Mouse (Mus musculus): ENCODE measurements around the gene Kiss1. TPM values are rescaled to one million over a fixed set of nuclear protein-coding genes. Genes with fewer than 3 reads are reported as not detected.

The Kiss1 gene
- polyA plus RNA-seq, 1 experiment from 2014 or later: 7.7 TPM

GRCm38 (mm10) chr1:133296376-133296775 is 25.3 kb upstream of the Kiss1 start:
- Histone ChIP-seq H3K27ac (peak overlapping the region; percentile 26; the same call in 1 of the 2 replicates), H3K9ac (no peak overlapping the region), H3K4me2 (no peak overlapping the region), H3K4me1 (peaks cover 11% of the 10 kb centered on the region), H3K36me3 (no peaks in the 10 kb centered on the region), H3K27me3 (0 out of 2 replicates have a peak, but pooled peaks cover 13% of the 10 kb centered on the region), H3K4me3 (no peak overlapping the region), H3K9me3 (no peaks in the 10 kb centered on the region)
- 59% methylated on average over 9 of the region's 9 CpGs for WGBS
- ATAC-seq (ENCODE audit: borderline replicate concordance, extremely low read depth, low FRiP score, low TSS enrichment): peak; percentile 61

GRCm38 (mm10) chr1:133298816-133299215 is 22.9 kb upstream of the Kiss1 start:
- no peak overlapping the region for H3K9ac ChIP-seq
- H3K4me1 ChIP-seq: peaks cover 33% of the 10 kb centered on the region
- WGBS: 57% methylated on average over 14 of the region's 14 CpGs
- ATAC-seq (ENCODE audit: borderline replicate concordance, extremely low read depth, low FRiP score, low TSS enrichment): no peak
- H3K9me3 ChIP-seq: no peaks in the 10 kb centered on the region
- no peak overlapping the region for H3K27ac ChIP-seq
- H3K4me2 ChIP-seq: no peak overlapping the region
- H3K36me3 ChIP-seq: no peaks in the 10 kb centered on the region
- no peak overlapping the region for H3K4me3 ChIP-seq
- H3K27me3 ChIP-seq: 0 out of 2 replicates have a peak, but pooled peaks cover 13% of the 10 kb centered on the region

DNA sequence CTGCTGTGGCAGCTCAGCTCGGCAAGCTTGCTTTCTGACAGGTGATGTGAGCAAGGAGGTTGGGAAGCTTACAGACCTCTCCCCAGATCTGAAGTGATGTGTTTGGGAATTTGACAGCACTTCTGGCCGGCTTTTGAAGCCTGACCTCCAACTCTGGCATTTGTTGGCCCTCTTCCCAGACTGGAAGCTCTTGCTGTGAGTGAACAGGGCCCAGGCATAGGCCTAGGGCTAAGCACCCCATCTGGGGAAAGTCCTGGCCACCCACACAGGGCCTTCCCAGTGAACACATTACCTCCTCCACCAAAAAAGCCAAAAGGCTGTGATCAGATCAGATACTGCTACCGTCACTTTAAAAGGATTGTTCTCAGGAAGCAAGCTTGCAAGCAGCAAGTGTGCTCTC is 19.1 kb upstream of the Kiss1 start:
- 0 out of 2 replicates have a peak, but pooled peaks cover 13% of the 10 kb centered on the region for H3K27me3 ChIP-seq
- H3K4me3 ChIP-seq: no peak overlapping the region
- H3K4me1 ChIP-seq: peaks cover 26% of the 10 kb centered on the region
- peak overlapping the region; percentile 88 for H3K27ac ChIP-seq
- 11% methylated on average over 3 of the region's 3 CpGs for WGBS
- H3K9ac ChIP-seq: no peak overlapping the region
- H3K4me2 ChIP-seq: no peak overlapping the region
- peak; percentile 87 for ATAC-seq (ENCODE audit: borderline replicate concordance, extremely low read depth, low FRiP score, low TSS enrichment)
- H3K36me3 ChIP-seq: no peaks in the 10 kb centered on the region
- no peaks in the 10 kb centered on the region for H3K9me3 ChIP-seq

- H3K27ac ChIP-seq: no peak overlapping the region
- no peak overlapping the region for H3K4me3 ChIP-seq
- H3K36me3 ChIP-seq: no peaks in the 10 kb centered on the region
- peaks cover 35% of the 10 kb centered on the region for H3K4me1 ChIP-seq
- 5% methylated on average over 4 of the region's 4 CpGs for WGBS
- H3K4me2 ChIP-seq: no peak overlapping the region
- H3K9me3 ChIP-seq: no peaks in the 10 kb centered on the region
- no peak overlapping the region for H3K9ac ChIP-seq
- ATAC-seq (ENCODE audit: borderline replicate concordance, extremely low read depth, low FRiP score, low TSS enrichment): no peak
- no peaks in the 10 kb centered on the region for H3K27me3 ChIP-seq
Measured at GRCm38 (mm10) chr1:133306842-133307241, 14.8 kb upstream of the Kiss1 start.

DNA sequence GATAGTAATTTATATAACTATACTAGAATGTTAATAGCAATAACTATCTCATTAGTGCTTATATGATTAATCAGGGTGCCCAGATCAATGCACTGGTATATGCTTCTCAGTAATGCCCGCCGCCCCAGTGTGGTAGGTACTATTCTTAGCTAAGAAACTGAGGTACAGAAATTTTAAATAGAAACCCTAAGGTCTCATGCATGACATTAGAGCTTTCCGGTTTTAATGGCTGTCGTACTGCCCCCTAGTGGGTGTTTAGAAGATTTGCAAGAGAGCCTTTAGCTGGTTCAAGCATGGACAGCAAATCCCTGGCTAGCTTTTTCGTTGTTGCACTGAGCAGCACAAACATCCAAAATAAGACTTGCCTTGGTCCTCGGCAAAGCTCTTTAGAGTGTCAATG is 14.4 kb upstream of the Kiss1 start:
- Histone ChIP-seq H3K27ac (no peak overlapping the region), H3K27me3 (no peaks in the 10 kb centered on the region), H3K36me3 (no peaks in the 10 kb centered on the region), H3K4me2 (no peak overlapping the region), H3K4me1 (peaks cover 33% of the 10 kb centered on the region), H3K9me3 (no peaks in the 10 kb centered on the region), H3K4me3 (no peak overlapping the region), H3K9ac (no peak overlapping the region)
- no peak for ATAC-seq (ENCODE audit: borderline replicate concordance, extremely low read depth, low FRiP score, low TSS enrichment)
- 12% methylated on average over 6 of the region's 6 CpGs for WGBS

- ATAC-seq (ENCODE audit: borderline replicate concordance, extremely low read depth, low FRiP score, low TSS enrichment): no peak
- Histone ChIP-seq H3K27ac (no peak within 1 kb of the TSS), H3K9me3 (no peaks in the 10 kb centered on the region), H3K9ac (no peak within 1 kb of the TSS), H3K4me1 (peaks cover 18% of the 10 kb centered on the region), H3K36me3 (no peaks in the 10 kb centered on the region), H3K4me3 (no peak within 1 kb of the TSS), H3K4me2 (peak within 1 kb of the TSS; percentile 12), H3K27me3 (no peaks in the 10 kb centered on the region)
- WGBS: 44% methylated on average over 14 of the region's 14 CpGs
Measured at GRCm38 (mm10) chr1:133309652-133310267, 11.9 kb upstream of the Kiss1 start, which contains the start of gene Golt1a. Golt1a (plus strand) TSS chr1:133309800.

GRCm38 (mm10) chr1:133311240-133311639 is 10.4 kb upstream of the Kiss1 start:
- H3K27ac ChIP-seq: 0 out of 2 replicates have a peak overlapping the region, but pooled peaks have one; percentile 54
- H3K27me3 ChIP-seq: no peaks in the 10 kb centered on the region
- ATAC-seq (ENCODE audit: borderline replicate concordance, extremely low read depth, low FRiP score, low TSS enrichment): 0 out of 2 replicates have a peak, but pooled peaks have one; percentile 2
- H3K4me3 ChIP-seq: no peak overlapping the region
- peaks cover 18% of the 10 kb centered on the region for H3K4me1 ChIP-seq
- 68% methylated on average over 4 of the region's 4 CpGs for WGBS
- H3K9ac ChIP-seq: no peak overlapping the region
- H3K9me3 ChIP-seq: no peaks in the 10 kb centered on the region
- H3K36me3 ChIP-seq: no peaks in the 10 kb centered on the region
- no peak overlapping the region for H3K4me2 ChIP-seq

DNA sequence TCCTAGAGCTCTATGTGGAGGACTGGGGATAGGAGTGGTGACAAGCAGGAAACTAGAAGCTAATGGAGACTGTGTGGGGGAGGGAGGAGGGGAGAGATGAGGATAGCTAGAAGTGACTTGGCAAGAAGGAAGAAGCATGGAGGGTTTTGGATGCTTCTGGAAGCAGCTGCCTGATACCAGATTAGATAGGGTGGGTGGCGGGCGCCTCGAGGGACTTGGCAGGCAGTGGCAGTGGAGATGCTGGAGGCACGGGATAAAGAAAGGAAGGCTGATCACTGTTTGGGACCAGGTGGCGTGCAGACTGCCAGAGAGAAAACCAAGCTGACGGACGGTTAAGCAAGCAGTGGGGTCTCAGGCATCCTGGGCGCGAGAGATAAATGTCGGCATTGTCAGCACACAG is 9.7 kb upstream of the Kiss1 start:
- Histone ChIP-seq H3K27me3 (no peaks in the 10 kb centered on the region), H3K9me3 (no peaks in the 10 kb centered on the region), H3K4me3 (no peak overlapping the region), H3K36me3 (no peaks in the 10 kb centered on the region), H3K27ac (peak overlapping the region; percentile 54; the same call in 1 of the 2 replicates), H3K9ac (no peak overlapping the region), H3K4me1 (peaks cover 17% of the 10 kb centered on the region), H3K4me2 (peak overlapping the region; percentile 22)
- ATAC-seq (ENCODE audit: borderline replicate concordance, extremely low read depth, low FRiP score, low TSS enrichment): peak; percentile 58; the same call in 1 of the 2 replicates
- WGBS: 13% methylated on average over 10 of the region's 10 CpGs

DNA sequence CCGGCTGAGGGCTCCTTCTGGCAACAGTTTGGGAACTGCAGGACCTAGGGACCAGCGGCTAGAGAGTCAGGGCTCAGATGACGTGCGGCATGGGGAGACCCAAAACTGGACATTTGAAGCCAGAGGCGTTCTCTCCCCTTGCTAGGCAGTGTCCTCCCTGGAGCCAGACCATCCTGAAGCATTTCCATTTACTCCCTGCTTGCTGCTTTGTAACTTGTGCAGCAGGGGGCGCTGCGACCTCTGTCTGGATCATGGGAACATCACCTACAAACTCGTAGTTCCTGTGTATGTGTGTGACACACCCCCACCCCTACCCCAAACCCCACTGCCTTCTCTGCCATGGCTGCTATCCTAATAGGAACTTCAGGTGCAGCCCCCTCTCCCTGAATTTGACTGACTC is 7.3 kb upstream of the Kiss1 start:
- H3K27me3 ChIP-seq: no peaks in the 10 kb centered on the region
- no peak for ATAC-seq (ENCODE audit: borderline replicate concordance, extremely low read depth, low FRiP score, low TSS enrichment)
- WGBS: 29% methylated on average over 8 of the region's 8 CpGs
- H3K4me3 ChIP-seq: no peak overlapping the region
- no peaks in the 10 kb centered on the region for H3K9me3 ChIP-seq
- no peak overlapping the region for H3K9ac ChIP-seq
- H3K4me1 ChIP-seq: peaks cover 16% of the 10 kb centered on the region
- H3K36me3 ChIP-seq: no peaks in the 10 kb centered on the region
- H3K4me2 ChIP-seq: no peak overlapping the region
- H3K27ac ChIP-seq: no peak overlapping the region

DNA sequence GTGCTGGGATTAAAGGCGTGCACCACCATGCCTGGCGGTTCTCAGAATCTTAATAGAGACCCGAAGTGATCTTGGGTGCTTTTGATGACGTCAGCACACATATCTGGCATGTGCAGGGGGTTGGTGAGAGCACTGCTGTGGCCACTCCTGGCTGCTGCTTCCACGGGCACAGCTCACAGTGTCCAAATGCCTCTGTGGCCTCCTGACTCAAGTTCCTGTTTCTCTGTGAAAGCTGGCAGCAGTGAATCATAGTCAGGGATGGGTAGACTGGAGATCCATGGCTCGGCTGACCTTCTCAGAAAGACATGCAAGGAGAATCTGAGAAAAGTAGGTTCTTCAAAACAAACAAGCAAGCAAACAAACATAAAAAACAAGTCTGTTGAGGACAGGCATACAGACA is 5.9 kb upstream of the Kiss1 start:
- Histone ChIP-seq H3K27ac (no peak overlapping the region), H3K4me2 (no peak overlapping the region), H3K27me3 (no peaks in the 10 kb centered on the region), H3K9ac (no peak overlapping the region), H3K36me3 (no peaks in the 10 kb centered on the region), H3K4me3 (no peak overlapping the region), H3K4me1 (peaks cover 10% of the 10 kb centered on the region; the same call in 1 of the 2 replicates), H3K9me3 (no peaks in the 10 kb centered on the region)
- no peak for ATAC-seq (ENCODE audit: borderline replicate concordance, extremely low read depth, low FRiP score, low TSS enrichment)
- 71% methylated on average over 6 of the region's 6 CpGs for WGBS

DNA sequence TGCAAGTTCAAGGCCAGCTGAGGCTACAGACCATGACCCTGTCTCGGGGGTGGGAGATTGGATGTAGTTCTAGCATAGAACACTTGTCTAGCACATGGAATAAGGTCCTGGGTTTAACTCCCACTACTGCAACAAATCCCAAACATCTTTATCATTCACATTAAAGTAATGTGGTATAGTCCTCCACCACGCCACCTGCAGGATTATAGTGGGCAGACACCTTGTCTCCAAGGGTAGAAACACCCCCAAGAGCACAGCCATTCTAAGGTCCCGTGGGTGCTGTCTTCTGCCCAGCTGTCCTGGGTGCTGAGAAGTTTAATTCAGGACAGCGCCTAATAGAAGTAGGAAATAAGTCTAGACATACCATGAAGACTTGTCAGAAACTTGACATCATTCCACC is 5.1 kb upstream of the Kiss1 start:
- H3K27ac ChIP-seq: no peak overlapping the region
- H3K4me3 ChIP-seq: no peak overlapping the region
- H3K9me3 ChIP-seq: no peaks in the 10 kb centered on the region
- H3K4me2 ChIP-seq: no peak overlapping the region
- no peak for ATAC-seq (ENCODE audit: borderline replicate concordance, extremely low read depth, low FRiP score, low TSS enrichment)
- H3K4me1 ChIP-seq: peaks cover 15% of the 10 kb centered on the region
- H3K27me3 ChIP-seq: no peaks in the 10 kb centered on the region
- no peak overlapping the region for H3K9ac ChIP-seq
- H3K36me3 ChIP-seq: no peaks in the 10 kb centered on the region
- 85% methylated on average over 4 of the region's 4 CpGs for WGBS

DNA sequence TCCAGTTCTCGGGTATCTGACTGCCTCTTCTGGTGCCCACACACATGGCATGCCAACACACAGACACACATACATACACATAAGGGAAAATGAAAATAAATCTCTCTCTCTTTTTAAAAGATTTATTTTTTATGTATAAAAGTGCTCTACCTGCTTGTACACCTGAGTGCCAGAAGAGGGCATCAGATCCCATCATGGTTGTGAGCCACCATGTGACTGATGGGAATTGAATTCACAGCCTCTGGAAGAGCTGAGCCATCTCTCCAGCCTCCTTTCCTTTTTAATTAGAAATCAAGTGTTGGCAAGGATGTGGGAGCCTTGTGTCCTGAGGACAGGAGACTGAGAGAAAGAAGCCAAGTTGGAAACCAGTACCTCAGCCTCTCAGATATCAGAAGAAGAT is 4.5 kb upstream of the Kiss1 start:
- H3K36me3 ChIP-seq: no peaks in the 10 kb centered on the region
- H3K9me3 ChIP-seq: no peaks in the 10 kb centered on the region
- H3K4me3 ChIP-seq: no peak overlapping the region
- WGBS: 83% methylated on average over 1 of the region's 1 CpGs
- no peaks in the 10 kb centered on the region for H3K27me3 ChIP-seq
- H3K27ac ChIP-seq: no peak overlapping the region
- ATAC-seq (ENCODE audit: borderline replicate concordance, extremely low read depth, low FRiP score, low TSS enrichment): no peak
- H3K9ac ChIP-seq: no peak overlapping the region
- no peak overlapping the region for H3K4me2 ChIP-seq
- H3K4me1 ChIP-seq: peaks cover 11% of the 10 kb centered on the region

Data from lung, embryonic 15.5 days (tissue).